Mouse (Mus musculus) neural tube, embryonic 12.5 days (tissue): Measurements from ENCODE around the gene Mfsd2a. TPM values are rescaled to one million over a fixed set of nuclear protein-coding genes. Genes with fewer than 3 reads are reported as not detected.
A peak's percentile ranks its signal among the peaks of the same experiment; 100 is the strongest.

Experiments
- ATAC-seq: fragments of 200-750 bp; cut with Nextera tagmentation; 2 replicates; pipeline ENCODE4 v1.8.0; 2017; ENCODE audit warnings: low read depth, mild to moderate bottlenecking, moderate TSS enrichment, moderate library complexity; ENCODE audit not compliant: low FRiP score
- H3K27ac ChIP-seq: fragments of 300-500 bp; sonication (generic); 2 replicates; pipeline ENCODE4 v1.5.1; 2016
- H3K27me3 ChIP-seq: fragments of 300-500 bp; sonication (generic); replicated peaks from 2 replicates; pipeline ENCODE4 v1.6.1; 2016; ENCODE audit warnings: mild to moderate bottlenecking
- H3K36me3 ChIP-seq: fragments of 300-500 bp; sonication (generic); 2 replicates; pipeline ENCODE4 v1.6.1; 2016; ENCODE audit warnings: mild to moderate bottlenecking
- H3K4me1 ChIP-seq: fragments of 300-500 bp; sonication (generic); 2 replicates; pipeline ENCODE4 v1.6.1; 2016
- H3K4me2 ChIP-seq: fragments of 300-500 bp; sonication (generic); replicated peaks from 2 replicates; pipeline ENCODE4 v1.6.1; 2016; ENCODE audit warnings: mild to moderate bottlenecking
- H3K4me3 ChIP-seq: fragments of 300-500 bp; sonication (generic); 2 replicates; pipeline ENCODE4 v1.5.1; 2016
- H3K9ac ChIP-seq: fragments of 300-500 bp; sonication (generic); 2 replicates; pipeline ENCODE4 v1.6.1; 2016; ENCODE audit warnings: mild to moderate bottlenecking
- H3K9me3 ChIP-seq: fragments of 300-500 bp; sonication (generic); 2 replicates; pipeline ENCODE4 v1.6.1; 2016; ENCODE audit warnings: mild to moderate bottlenecking
- WGBS: fragments of 180-500 bp; shearing (Covaris S2); methylation state at CpG from one replicate; pipeline ENCODE4 v1.1.7; 2016; 5-methylcytosine and 5-hydroxymethylcytosine counted together
- polyA plus RNA-seq: library from polyadenylated mRNA; unstranded; fragments of >200 nt; fragmentation: Nextera tagmentation; extraction: Ambion mirVana; gene quantifications from 2 replicates; pipeline ENCODE4 v1.2.1, GENCODE M21; 2016

The Mfsd2a gene
- 21.4 and 22.0 TPM in 2 replicates for polyA plus RNA-seq

DNA sequence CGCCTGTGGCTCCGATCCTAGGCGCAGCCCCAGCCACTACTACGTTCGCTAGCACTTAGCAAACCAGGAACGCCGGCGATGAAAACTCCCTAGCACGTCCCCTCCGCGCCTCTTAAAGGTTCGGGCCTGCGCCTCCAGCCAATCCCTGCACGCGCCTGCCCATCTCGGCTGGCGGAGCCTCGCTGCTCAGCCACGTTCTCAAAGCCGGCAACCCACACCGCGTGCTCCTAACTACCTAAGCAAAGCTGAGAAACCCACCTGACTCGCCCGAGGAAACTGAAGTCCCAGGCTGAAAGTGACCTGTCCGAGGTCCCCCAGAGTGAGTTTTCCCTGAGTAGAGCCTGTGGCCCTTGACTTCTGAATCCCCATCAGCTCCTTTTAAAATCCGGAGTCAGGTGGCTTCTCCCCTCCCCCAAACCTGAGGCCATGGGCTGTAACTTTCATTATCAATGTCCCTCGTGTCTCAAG lies at the start of gene Mfsd2a:
Gene Mfsd2a (minus strand): TSS at position 89 of the 468 bp plus-strand sequence.
- Histone ChIP-seq H3K36me3 (0 out of 2 replicates have a peak, but pooled peaks cover 2% of the 10 kb centered on the region), H3K9me3 (no peaks in the 10 kb centered on the region), H3K27ac (no peak within 1 kb of the TSS), H3K4me1 (peaks cover 25% of the 10 kb centered on the region), H3K4me3 (peak within 1 kb of the TSS; percentile 59), H3K9ac (peak within 1 kb of the TSS; percentile 64), H3K4me2 (peak within 1 kb of the TSS; percentile 88), H3K27me3 (0 out of 2 replicates have a peak, but pooled peaks cover 5% of the 10 kb centered on the region)
- WGBS, result under 1% methylated on average over 27 of the region's 27 CpGs
- ATAC-seq, result peak; percentile 69

GRCm38 (mm10) chr4:123005054-123005966 lies 44.3 kb upstream of the Mfsd2a start:
- Histone ChIP-seq H3K4me2 (no peak overlapping the region), H3K9ac (no peak overlapping the region), H3K4me1 (peaks cover 23% of the 10 kb centered on the region), H3K4me3 (no peak overlapping the region), H3K27ac (no peak overlapping the region), H3K9me3 (no peaks in the 10 kb centered on the region), H3K27me3 (no peaks in the 10 kb centered on the region), H3K36me3 (peaks cover 27% of the 10 kb centered on the region)
- WGBS, result 53% methylated on average over 15 of the region's 15 CpGs
- ATAC-seq, result no peak

DNA sequence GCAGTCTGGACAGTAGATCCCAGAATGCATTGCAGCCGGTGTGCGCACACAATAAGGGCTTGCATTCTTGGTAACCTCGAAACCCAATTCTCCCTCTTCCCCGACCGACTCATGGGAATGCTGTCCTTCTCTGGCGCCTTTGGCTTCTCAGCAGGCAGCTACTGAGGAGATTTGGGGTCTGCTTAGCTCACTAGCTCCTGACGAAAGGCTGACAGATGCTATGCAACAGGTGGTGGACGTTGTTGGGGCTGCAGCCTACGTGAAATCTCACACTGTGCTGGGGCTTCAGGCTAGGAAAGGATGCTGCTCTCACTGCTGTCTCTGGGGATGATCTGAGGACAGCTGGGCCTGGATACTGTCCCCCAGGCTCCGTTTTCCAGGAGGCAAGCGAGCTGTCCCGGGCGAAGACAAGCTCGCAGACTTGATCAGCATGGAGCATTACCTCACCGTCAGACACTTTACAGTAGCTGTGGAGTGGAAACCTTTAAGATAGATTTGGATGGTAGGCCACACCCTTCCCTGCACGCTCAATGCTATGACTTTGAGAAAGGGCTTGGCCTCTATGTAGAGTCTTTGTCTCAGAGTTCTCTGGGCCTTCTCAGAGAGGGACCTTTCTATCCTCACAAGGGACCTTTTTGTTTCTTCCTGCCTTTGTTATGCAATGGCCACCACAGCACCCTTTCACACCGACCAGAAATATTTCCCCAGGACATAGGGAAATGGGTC lies 39.8 kb upstream of the Mfsd2a start:
- ATAC-seq, result no peak
- peaks cover 30% of the 10 kb centered on the region for H3K4me1 ChIP-seq
- H3K9ac ChIP-seq, result no peak overlapping the region; the same call in 1 of the 2 replicates
- peak overlapping the region; percentile 86; the same call in 1 of the 2 replicates for H3K27ac ChIP-seq
- H3K36me3 ChIP-seq, result peaks cover 32% of the 10 kb centered on the region
- peak overlapping the region; percentile 80 for H3K4me2 ChIP-seq
- H3K4me3 ChIP-seq, result no peak overlapping the region
- H3K27me3 ChIP-seq, result no peaks in the 10 kb centered on the region
- no peaks in the 10 kb centered on the region for H3K9me3 ChIP-seq
- WGBS, result 28% methylated on average over 17 of the region's 17 CpGs

- H3K27ac ChIP-seq, result peak overlapping the region; percentile 86
- WGBS, result 37% methylated on average over 14 of the region's 14 CpGs
- H3K4me3 ChIP-seq, result peak overlapping the region; percentile 88; the same call in 1 of the 2 replicates
- H3K27me3 ChIP-seq, result no peaks in the 10 kb centered on the region
- H3K4me1 ChIP-seq, result peaks cover 30% of the 10 kb centered on the region
- H3K4me2 ChIP-seq, result peak overlapping the region; percentile 80
- no peak for ATAC-seq
- peak overlapping the region; percentile 52; the same call in 1 of the 2 replicates for H3K9ac ChIP-seq
- H3K36me3 ChIP-seq, result peaks cover 32% of the 10 kb centered on the region
- no peaks in the 10 kb centered on the region for H3K9me3 ChIP-seq
These were observed 39.1 kb upstream of the Mfsd2a start for GRCm38 (mm10) chr4:123000130-123000529.

DNA sequence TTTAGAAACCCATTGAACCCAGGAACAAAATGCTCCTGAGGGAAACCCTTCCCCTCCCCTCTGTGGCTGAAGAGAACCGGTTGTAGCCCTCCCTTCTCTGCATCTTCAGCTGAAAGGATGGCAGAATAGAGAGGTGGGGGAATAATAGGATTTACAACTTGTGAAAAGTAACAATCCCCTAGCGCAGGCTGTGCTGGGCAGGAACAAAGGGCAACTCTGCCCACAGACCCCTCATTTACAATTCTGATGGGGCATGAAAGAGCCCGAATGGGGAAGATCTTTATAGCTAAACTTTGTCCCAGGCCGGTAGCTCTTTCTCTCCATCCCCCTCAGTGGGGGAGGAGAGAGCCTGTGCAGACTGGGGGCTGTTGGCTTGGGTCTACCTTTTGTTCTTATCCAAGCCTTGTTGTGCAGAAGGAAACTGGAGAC lies 38.3 kb upstream of the Mfsd2a start:
- 2% methylated on average over 4 of the region's 4 CpGs for WGBS
- peak; percentile 61 for ATAC-seq
- H3K4me1 ChIP-seq, result peaks cover 32% of the 10 kb centered on the region

GRCm38 (mm10) chr4:122998537-122999262 lies 37.7 kb upstream of the Mfsd2a start:
- peak overlapping the region; percentile 80 for H3K4me2 ChIP-seq
- peak overlapping the region; percentile 52 for H3K9ac ChIP-seq
- H3K27ac ChIP-seq, result peak overlapping the region; percentile 86
- H3K27me3 ChIP-seq, result no peaks in the 10 kb centered on the region
- peaks cover 32% of the 10 kb centered on the region for H3K36me3 ChIP-seq
- peak; percentile 76 for ATAC-seq
- H3K4me3 ChIP-seq, result peak overlapping the region; percentile 88
- peaks cover 32% of the 10 kb centered on the region for H3K4me1 ChIP-seq
- 3% methylated on average over 12 of the region's 12 CpGs for WGBS
- H3K9me3 ChIP-seq, result no peaks in the 10 kb centered on the region

More for the DNA sequence above, 38.3 kb upstream of the Mfsd2a start:
- Histone ChIP-seq H3K36me3 (peaks cover 32% of the 10 kb centered on the region), H3K27me3 (no peaks in the 10 kb centered on the region), H3K9me3 (no peaks in the 10 kb centered on the region), H3K4me3 (peak overlapping the region; percentile 88), H3K27ac (peak overlapping the region; percentile 86), H3K9ac (peak overlapping the region; percentile 52), H3K4me2 (peak overlapping the region; percentile 80)

- peak overlapping the region; percentile 93 for H3K9ac ChIP-seq
- H3K36me3 ChIP-seq, result peaks cover 17% of the 10 kb centered on the region
- peak overlapping the region; percentile 82; the same call in 1 of the 2 replicates for H3K27ac ChIP-seq
- ATAC-seq, result peak; percentile 1; the same call in 1 of the 2 replicates
- H3K4me3 ChIP-seq, result peak overlapping the region; percentile 88
- H3K4me1 ChIP-seq, result peaks cover 30% of the 10 kb centered on the region
- no peaks in the 10 kb centered on the region for H3K27me3 ChIP-seq
- no peaks in the 10 kb centered on the region for H3K9me3 ChIP-seq
- peak overlapping the region; percentile 80 for H3K4me2 ChIP-seq
- WGBS, result under 1% methylated on average over 47 of the region's 47 CpGs
These were observed 35.8 kb upstream of the Mfsd2a start for GRCm38 (mm10) chr4:122996618-122997381.

- Histone ChIP-seq H3K4me1 (peaks cover 24% of the 10 kb centered on the region), H3K9me3 (no peaks in the 10 kb centered on the region), H3K27me3 (no peaks in the 10 kb centered on the region), H3K9ac (peak overlapping the region; percentile 93), H3K36me3 (peaks cover 11% of the 10 kb centered on the region), H3K4me2 (peak overlapping the region; percentile 80), H3K4me3 (peak overlapping the region; percentile 88), H3K27ac (peak overlapping the region; percentile 82)
- WGBS, result under 1% methylated on average over 32 of the region's 32 CpGs
- ATAC-seq, result peak; percentile 14; the same call in 1 of the 2 replicates
These were observed 35.2 kb upstream of the Mfsd2a start for GRCm38 (mm10) chr4:122996221-122996617.

GRCm38 (mm10) chr4:122995404-122996220 lies 34.6 kb upstream of the Mfsd2a start, which contains the start of gene Mycl:
Gene Mycl, plus strand, starts transcription at chr4:122995652.
- Histone ChIP-seq H3K4me3 (peak within 1 kb of the TSS; percentile 88), H3K9ac (peak within 1 kb of the TSS; percentile 93), H3K4me2 (peak within 1 kb of the TSS; percentile 80), H3K27ac (peak within 1 kb of the TSS; percentile 82), H3K9me3 (0 out of 2 replicates have a peak, but pooled peaks cover 5% of the 10 kb centered on the region), H3K4me1 (peaks cover 18% of the 10 kb centered on the region), H3K27me3 (no peaks in the 10 kb centered on the region), H3K36me3 (peaks cover 6% of the 10 kb centered on the region; the same call in 1 of the 2 replicates)
- peak; percentile 70 for ATAC-seq
- under 1% methylated on average over 68 of the region's 69 CpGs for WGBS

- Histone ChIP-seq H3K9ac (no peak overlapping the region), H3K27ac (no peak overlapping the region), H3K4me3 (no peak overlapping the region), H3K27me3 (no peaks in the 10 kb centered on the region), H3K9me3 (0 out of 2 replicates have a peak, but pooled peaks cover 5% of the 10 kb centered on the region), H3K4me1 (peaks cover 8% of the 10 kb centered on the region; the same call in 1 of the 2 replicates), H3K36me3 (no peaks in the 10 kb centered on the region), H3K4me2 (no peak overlapping the region)
- no peak for ATAC-seq
- 59% methylated on average over 3 of the region's 3 CpGs for WGBS
These were observed 31.3 kb upstream of the Mfsd2a start for GRCm38 (mm10) chr4:122992276-122992675.
